Mouse (Mus musculus): ENCODE data around the gene Micu1. TPM values are rescaled to one million over a fixed set of nuclear protein-coding genes. Genes with fewer than 3 reads are reported as not detected.

Micu1 gene
- polyA plus RNA-seq, 1 experiment = 9.4 TPM

DNA sequence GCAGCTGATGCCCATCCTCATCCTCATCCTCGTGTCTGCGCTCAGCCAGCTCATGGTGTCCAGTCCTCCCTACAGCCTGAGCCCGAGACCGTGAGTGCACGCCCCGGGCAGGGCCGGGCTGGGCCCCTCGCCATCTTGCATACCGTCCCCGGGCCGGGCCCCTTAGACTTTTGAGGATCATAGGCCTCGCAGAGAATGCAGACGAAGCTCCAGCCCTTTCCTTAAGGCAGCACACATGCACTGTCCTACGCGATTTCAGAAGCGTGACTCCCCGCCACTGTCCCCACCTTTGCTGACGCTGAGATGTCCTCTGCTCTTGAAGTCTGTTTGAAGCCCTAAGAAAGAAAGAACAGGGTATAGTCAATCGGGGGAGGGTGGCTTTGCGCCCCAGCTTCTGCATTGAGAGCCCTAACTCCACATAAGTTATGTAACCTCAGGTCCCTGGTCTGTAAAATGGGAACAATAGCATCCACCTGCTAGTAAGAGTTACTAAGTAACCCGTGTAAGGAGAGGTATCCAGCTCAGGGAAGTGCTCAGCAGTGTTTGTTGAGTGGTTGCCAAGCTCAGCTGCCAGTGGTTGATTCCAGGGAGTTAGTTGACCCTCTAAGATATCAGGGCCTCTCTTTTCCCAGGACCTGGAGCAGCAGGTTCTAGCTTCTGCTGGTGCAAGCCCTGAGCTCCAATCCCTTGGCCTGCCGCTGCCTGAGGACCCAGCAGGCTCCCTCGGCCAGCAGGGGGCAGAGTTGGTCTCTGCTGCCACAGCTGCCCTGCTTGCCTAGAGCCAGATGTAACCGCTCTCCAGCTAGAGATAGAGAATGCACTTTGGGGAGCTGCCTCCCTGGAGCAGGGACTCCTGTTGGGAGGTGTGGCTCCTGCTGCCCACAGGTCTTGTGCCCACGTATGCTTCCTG is 192.2 kb downstream of the Micu1 start:
- no peak for TF ChIP-seq GATA1 (IDR thresholded peaks at IDR 0.05; ENCODE audit: low read length)

DNA sequence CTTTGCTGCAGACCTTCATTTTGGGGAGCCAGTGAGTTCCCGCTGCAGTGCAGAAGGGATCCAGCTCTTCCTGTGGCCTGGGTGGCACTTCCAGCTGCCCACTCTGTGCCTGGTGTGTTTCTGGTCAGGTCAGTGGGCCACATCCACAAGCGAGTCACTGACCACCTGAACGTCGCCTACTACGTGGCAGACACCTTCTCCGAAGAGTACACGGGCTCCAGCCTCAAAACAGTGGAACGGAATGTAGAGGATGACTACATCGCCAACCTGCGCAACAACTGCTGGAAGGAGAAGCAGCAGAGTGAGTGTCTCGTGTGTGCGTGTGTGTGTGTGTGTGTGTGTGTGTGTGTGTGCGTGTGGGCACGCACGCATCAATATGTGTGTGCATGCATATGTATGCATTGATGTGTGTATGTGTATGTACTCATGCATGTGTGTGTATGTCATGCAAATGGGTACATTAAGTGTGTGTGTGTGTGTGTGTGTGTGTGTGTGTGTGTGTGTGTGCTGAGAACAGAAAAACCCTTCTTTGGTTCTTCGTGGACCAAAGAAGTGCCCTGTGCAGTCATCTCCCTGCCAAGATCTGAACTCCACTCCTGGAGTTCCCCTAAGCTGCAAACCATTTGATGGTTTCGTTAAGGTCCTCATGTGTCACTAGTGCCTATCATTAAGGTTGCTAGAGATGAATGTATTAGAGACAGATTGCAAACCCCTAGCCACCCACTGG is 193.3 kb downstream of the Micu1 start:
- no peak for TF ChIP-seq GATA1 (IDR thresholded peaks at IDR 0.05; ENCODE audit: low read length)

DNA sequence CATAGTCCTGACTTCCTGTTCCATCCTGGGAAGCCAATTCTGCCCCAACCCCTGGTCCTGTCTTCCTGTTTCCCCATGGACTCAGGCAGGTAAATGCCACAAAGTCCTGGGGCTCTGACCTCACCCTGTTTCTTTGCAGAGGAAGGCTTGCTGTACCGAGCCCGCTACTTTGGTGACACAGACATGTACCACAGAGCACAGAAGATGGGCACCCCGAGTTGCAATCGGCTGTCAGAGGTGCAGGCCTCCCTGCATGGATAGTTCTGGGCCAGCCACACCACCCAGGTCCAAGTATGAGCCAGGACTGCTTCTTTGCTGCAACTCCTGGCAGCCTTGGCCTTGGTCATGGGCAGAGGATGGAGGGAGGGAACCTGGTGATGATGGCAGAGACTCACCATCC is 193.9 kb downstream of the Micu1 start:
- TF ChIP-seq GATA1 (IDR thresholded peaks at IDR 0.05; ENCODE audit: low read length) = no peak

DNA sequence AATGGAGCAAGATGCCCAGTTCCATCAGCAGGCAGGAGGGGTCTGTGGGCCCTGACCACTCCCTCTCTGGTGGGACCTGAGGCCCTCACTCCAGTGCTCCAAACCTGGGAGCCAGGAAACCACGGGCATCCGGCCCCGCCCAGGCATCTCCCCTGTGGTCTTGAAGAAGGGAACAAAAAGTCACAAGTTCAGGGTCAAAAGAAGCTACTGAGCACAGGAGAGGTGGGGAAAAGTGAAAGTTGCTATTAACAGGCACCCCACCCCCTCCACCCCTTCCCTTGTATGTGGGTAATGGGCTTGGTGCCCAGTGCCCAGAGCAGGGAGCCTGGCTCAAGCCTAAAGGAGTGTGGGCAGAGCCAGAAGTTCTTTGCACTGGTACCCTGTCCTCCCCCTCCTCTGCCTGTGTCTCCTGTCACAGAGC is 194.6 kb downstream of the Micu1 start:
- no peak for TF ChIP-seq GATA1 (IDR thresholded peaks at IDR 0.05; ENCODE audit: low read length)

DNA sequence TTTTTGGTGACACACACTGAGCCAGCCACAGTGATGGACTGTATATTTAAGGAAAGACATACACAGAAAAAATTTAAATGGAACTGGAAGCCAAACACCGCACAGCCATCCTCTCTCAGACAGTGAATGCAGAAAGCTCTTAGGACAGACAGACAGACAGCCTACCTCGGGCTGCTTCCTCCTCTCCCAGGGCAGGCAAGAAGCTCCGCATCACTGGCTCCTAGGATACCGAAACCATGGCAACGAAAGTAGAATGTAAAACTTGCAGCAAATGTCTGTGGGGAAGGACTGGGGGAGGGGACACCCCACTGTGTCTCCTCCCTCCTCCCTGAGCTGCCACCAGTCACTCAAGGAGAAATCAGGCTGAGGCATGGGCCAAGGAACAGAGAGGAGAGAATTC is 195.2 kb downstream of the Micu1 start:
- no peak for TF ChIP-seq GATA1 (IDR thresholded peaks at IDR 0.05; ENCODE audit: low read length)

DNA sequence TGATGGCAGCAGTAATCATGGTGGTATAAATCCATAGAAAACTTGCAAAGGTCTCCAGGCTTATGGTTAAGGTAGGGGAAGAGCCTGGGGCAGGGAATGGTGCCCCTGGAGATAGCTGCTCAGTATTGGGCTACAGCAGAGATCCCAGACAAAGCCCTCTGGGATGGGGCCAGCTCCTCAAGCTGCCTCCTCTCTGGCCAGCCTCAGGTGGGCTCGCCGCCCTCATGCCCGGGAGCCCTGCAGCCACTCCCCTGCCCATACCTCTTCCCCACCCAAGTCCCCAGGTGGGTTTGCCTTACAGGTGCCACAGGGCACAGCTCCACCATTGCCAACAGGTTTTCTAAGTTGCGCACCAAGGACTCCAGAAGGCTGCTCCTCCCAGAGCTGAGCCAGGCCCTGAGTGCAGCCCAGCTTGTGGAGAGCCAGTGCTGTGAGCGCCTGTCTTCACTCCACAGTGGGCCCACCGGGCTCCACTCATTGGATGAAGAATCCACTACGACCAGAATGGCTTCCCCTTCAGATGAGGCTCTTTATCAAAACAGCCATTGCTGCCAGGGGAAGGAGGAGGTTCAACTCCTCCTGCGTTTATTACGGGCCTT is 196.0 kb downstream of the Micu1 start:
- TF ChIP-seq GATA1 (IDR thresholded peaks at IDR 0.05; ENCODE audit: low read length) = no peak

DNA sequence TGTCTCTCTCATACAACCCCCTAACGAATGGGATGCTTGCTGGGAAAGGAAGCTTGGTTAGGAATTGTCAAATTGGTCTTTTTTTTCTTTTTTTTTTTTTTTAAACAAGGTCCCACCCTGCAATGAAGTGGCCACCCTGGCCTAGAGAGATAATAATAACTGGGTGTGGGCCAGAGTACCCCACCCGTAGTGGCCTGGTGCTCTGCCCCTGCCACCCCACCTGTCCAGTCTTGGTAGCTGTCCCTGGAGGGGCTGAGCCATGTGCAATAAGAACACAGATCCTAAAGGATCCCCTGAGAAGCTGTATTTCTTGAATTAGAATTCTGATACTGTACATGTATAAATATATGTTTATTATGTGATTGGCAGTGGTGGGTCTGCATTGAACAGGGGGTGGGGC is 196.7 kb downstream of the Micu1 start:
- no peak for TF ChIP-seq GATA1 (IDR thresholded peaks at IDR 0.05; ENCODE audit: low read length)

DNA sequence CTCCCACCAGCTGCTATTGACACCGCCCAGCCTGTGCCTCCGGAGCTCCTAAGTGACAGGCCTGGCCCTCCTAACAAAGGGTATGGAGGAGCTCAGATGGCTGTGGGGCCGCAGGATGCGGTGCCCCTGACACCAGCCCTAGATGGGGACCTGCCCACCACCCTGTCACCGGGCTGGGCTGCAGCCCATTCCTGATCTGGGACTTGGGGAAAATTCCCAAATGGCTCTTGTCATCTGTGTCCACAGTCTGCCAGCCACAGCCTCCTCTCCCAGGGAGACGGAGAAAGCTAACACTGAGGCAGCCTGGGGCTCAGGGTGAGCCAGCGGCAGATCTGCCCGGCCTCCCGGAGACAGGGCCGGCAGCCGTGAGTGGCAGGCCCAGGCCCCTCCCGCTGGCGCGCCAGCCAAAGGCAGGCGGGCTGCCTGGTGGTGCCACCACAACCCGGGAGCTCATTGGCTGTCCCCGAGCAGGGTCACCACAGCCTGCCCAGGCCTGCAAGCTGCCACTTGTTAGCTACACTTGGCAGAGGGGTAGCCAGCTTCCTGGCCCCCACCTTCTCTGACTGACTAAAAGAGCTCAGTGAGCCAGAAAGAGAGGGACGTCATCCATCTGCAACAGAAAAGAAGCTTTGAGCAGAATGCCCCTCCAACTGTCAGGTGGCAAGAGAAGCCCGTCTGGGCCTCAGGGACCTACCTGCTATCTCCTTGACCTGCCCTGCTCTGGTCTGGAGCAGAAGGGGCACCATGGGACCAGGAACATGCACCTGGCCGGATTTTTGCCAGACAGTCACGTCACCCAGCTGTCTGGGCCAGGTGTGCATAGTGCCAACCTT is 197.3 kb downstream of the Micu1 start:
- TF ChIP-seq GATA1 (IDR thresholded peaks at IDR 0.05; ENCODE audit: low read length) = no peak

DNA sequence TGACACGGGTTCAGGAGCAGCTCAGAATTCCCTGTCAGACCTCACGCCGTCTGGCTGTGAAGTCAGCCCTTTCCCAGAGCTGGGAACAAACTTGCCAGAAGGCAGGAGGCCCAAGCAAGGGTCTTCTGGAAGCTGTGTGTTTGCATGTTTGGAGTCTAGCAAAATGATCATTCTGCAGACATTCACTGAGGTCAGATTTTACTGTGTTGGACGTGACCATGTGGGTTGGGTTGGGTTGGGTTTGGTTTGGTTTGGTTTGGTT is 197.8 kb downstream of the Micu1 start:
- TF ChIP-seq GATA1 (IDR thresholded peaks at IDR 0.05; ENCODE audit: low read length) = no peak

DNA sequence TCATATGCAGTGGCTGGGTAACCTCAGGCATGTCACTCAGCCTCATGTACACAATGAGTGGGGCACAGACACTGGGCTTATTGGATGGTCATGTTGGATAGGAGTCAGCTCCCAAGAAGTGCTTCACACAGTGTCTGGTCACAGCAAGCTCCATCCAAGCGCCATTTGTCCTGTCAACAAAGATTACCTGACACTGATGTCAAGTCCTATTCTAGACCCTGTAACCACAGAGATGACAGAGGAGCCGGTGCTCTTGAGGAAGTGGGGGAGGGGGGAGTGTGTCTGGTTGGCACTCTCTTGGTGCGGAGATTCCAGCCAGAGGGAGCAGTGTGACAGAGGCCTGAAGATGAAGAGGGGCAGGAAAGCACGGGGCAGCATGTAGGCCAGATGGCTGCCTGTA is 198.7 kb downstream of the Micu1 start:
- no peak for TF ChIP-seq GATA1 (IDR thresholded peaks at IDR 0.05; ENCODE audit: low read length)

DNA sequence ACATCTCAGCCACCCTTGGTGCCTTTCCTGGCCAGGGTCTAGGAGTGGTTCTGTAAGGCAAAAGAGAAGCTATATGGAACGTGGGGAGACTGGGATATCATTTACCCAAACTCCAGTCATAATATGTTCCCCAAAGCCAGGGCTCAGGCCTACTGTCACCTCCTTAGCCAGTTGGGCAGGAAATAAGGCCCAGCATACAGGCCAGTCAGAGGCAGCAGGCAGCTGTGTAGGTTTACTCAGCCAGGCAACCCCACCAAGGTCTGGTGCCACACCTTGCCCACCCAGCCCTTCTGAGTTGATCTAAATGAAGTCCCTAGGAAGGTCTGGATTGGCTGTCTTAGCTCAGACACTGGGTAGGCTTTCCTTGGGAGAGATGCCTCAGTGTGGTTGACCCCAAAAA is 199.2 kb downstream of the Micu1 start:
- no peak for TF ChIP-seq GATA1 (IDR thresholded peaks at IDR 0.05; ENCODE audit: low read length)

DNA sequence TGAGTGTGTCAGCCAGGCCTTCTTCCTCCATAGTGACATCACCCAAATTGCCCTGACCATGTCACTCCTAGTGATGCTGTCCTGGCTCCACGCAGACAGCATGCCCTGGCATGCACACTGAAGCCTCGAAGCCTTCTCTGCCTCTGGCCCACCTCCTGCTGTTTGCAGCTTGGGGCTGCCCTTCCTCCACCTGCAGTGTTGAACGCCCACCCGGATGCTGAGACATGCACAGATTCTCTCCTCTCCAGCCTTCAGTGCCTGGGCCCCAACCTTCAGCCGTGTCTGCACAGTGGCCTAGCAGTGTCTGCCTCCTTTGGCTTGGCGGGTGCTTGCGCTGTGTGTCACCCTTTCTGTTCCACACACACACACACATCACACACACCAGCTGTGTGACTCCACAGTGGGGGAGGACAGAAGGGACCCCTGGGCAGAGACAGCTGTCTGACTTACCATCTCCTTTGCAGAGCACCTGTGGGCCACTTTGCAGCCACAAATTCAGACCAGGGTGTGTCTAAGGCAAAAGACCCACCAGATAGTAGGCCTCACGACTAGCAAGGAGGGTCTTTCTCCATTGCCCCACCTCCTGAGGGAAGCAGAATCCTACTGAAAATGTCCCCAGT is 199.8 kb downstream of the Micu1 start:
- TF ChIP-seq GATA1 (IDR thresholded peaks at IDR 0.05; ENCODE audit: low read length) = no peak

DNA sequence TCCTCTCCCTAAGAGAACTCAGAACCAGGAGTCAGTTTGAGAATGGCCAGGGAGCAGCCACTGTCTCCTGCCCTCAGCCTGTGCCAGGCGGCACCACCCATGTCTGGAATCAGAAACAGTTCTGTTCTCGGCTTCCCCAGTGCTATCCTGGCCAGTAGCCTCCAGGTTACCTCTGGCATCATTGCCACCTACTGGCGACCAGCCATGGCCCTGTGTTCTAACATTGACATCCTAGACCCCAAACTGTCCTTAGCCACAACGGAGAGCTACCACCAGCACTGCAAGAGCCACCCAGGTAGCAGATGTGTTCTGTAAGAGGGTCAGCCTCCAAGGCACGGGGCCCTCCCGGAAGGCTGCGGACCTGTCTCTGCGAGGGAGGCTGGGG is 200.3 kb downstream of the Micu1 start:
- no peak for TF ChIP-seq GATA1 (IDR thresholded peaks at IDR 0.05; ENCODE audit: low read length)

DNA sequence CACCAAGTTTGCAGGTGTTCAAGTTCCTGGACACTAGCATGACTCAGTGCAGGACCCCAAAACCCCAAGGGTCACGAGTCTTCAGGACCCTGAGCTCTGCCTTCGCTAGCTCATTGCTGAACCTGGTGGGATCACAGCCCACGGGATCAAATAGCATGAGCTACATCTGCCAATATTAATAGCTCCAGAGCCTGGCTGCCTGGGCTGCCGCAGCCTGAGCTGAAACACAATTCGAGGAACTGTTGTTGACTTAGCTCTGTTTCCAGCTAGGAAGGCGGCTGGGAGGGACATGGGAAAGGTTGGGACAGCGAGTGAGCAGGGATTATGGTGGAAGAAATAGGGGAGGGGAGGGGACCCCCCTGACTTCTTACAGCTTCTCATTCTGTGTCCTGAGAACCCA is 200.9 kb downstream of the Micu1 start:
- no peak for TF ChIP-seq GATA1 (IDR thresholded peaks at IDR 0.05; ENCODE audit: low read length)

DNA sequence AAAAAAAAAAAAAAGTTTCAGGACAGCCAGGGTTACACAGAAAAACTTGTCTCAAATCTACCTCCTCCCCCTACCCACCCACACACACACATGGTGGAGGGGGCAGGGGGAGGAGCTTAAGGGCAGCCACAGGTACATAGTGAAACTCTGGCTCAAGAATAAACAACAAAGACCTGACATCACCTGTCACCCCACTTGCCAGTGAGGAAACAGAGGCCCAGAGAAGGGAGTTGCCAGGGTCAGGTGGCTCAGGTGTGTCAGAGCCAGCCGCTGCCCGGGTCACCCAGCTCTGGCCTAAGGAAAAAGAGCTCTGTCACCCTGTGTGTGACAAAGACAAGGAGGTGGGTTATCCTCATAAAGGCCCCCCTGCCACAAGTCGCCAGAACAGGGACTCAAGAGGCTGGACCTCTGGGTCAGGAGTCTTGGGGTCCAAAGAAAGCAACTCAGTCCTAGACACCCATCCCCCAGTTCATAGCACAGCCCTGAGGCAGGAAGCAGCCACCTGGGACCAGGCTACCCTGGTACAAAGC is 204.9 kb downstream of the Micu1 start:
- no peak for TF ChIP-seq GATA1 (IDR thresholded peaks at IDR 0.05; ENCODE audit: low read length)

All from G1E-ER4 (cell line).